Mouse (Mus musculus) spleen, adult 18-20 months (tissue): ENCODE data around the gene Hivep2.

Experiments
- DNase-seq, 2 experiments: peaks; one replicate each; pipeline ENCODE4 v3.0.0; 2022; ENCODE audit warnings: mixed read lengths in 2 of 2

The Hivep2 gene

GRCm38 (mm10) chr10:14174124-14174523 lies 208.2 kb downstream of the Hivep2 start:
- DNase-seq = no peak

DNA sequence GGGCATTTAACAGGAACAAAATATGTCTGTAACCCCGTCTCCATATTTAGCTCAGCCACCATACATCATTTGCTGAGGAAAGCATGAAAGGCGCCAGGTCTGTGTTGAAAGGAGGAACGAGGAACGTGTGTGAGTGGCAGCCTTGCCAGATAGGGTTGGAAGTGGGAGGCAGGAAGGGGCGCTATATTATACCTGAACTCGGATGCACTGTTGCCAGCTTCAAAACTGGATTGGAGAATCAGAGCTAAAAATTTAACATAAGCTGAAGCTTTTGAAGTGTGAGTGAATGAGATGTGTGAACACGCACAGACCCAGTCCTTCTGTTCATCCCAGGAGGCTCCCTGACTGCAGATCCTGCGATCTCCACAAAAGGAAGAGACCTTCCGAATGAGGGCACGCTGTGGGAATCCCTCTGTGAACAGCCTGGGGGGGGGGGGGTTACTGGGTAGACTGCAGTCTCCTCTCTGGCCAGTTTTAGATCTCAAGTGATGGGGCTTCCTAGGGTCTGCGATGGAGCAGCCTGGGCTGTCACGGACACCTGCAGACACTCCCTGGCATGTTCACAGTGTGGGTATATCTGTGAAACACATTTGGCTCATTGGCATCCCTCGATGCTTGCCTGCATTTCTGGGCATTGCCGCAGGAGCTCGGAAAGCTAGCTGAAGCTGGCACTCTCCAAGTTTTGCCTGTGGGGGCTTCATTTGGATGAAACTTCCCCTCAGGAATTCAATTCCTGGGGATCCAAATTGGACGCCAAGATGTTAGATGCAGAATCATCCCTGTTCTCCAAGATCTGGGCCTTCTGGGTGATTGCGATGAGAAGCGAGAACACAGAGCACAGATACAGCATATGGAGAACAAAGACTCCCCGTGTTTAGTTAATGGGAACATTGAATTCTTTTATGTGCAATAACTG lies 213.8 kb downstream of the Hivep2 start:
- DNase-seq = no peak

DNA sequence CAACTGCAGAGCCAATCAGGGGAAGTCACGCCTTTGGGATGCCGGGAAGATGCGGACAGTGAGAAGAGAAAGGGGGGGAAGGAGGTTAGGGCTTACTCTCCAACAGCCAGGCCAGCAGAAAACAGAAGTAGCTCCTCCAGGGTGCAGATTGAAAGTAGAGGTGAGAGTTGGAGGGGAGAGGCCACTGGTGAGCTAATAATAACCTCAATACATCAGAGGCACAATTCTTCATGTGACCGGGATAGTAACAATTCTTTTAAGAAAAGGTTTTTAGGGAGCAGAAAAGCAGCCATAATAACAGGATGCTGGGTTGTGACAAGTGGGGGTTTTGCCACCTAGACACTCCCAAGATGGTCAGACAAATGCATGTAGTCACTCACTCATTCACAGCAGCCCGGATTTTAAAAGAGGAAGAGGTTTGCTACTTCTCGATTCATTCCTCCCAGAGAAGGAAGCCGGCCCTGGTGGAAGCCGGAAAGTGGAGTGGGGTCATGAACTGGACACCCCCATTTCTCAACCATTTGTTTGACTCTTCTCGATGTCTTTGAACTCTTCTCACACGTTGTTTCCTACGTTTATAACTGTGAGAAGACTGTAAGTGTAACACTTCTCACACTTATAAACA lies 220.6 kb downstream of the Hivep2 start:
- DNase-seq = peak; percentile 9 to 25

- no peak for DNase-seq
Measured at GRCm38 (mm10) chr10:14189050-14189449, 223.2 kb downstream of the Hivep2 start.

- DNase-seq = no peak
Measured at GRCm38 (mm10) chr10:14191202-14191601, 225.3 kb downstream of the Hivep2 start.

DNA sequence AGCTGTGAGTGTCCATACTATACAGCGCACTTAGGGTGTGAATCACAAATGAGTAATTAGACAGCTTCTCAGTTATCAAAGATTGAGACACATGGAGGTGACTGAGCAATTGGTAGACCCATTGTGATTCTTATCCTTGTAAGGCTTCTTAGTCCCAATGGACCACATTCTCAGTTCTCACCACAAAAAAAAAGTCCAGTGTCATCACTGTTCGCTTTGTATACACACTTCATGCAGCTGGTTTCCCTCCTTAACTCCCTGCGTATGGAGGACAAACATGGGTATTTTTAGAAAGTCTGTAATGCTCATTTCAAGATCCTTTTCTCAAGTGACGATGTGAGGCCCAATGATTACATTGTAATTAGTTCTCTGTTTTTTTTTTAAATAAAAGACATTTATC lies 226.3 kb downstream of the Hivep2 start:
- no peak for DNase-seq

DNA sequence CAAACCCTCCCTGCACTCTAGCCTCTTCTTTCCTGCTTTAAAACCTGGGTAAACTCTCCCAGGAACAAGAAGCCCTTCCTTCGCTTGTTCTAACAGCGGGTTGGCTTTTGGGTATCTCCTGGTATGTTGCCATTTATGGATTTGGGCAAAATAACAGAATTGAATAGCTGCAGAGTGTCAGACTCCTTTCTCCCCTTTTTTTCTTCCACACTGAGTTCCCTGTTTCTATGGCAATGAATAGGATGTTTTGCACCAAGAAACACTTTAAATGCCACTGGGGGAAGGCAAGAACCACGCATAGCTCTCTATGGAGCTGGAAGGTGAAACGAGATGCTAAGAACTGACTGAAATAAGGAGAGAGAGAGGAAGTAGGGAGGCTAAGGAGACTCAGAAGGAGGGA lies 227.8 kb downstream of the Hivep2 start:
- no peak for DNase-seq

DNA sequence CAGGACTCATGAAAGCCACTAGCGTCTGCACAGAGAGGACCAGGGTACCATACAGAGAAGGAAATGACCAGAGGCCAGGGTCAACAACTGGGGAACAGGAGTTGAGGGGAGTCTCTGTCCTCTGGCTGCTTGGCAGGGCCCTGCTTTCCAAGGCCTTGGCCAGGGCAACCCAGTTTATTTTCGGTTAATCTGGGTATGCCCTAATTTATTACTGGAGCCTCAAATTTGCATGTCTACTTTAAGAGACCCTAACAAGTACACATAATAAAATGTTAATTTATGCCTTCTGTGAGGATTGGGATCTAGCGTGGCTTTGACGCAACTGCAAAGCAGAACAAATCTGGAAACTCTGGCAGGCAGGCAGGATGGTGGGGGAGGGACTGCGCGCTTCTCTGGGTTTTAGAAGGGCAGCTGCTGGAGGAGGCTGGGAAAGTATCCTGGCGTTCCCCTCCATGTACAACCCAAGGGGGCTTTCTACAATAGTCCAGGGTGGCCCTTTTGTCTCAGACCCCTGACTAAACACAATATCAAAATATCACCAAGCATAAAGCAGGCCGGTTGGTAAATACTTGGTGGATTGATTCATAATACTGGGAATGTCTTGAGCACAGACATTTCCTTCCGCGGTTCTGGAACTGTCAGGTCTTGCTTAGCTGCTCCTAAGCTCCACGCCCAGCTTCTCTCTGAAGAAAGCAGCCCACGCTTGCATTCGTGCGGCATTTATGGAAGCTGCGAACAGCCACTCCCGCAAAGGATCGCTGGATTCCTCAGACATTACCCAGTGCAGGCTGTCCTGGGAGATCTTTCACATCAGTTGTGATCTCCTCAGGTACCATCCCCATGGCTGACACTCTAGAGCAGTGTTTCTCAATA lies 230.1 kb downstream of the Hivep2 start:
- DNase-seq = no peak

GRCm38 (mm10) chr10:14196785-14197184 lies 230.9 kb downstream of the Hivep2 start:
- no peak for DNase-seq

DNA sequence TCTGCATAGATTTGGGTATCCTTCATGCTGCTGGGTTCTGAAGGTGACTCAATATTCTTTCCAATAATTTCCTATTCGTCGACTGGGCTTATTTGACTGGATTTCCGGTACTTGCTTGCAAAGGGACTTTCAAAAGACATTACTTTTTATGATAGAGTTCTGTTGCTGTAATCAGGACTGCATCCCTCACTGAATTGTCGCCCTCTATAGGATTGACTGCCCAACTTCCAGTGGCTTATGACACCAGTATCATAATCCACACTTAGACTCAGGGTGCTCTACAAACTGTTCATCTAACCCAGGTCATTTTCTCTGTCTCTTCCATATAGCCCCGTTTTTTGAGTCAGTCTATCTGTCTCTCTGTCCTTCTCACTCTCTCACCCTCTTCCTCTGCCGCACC lies 231.4 kb downstream of the Hivep2 start:
- no peak for DNase-seq

- DNase-seq = no peak
Measured at GRCm38 (mm10) chr10:14199332-14199731, 233.5 kb downstream of the Hivep2 start.

GRCm38 (mm10) chr10:14200310-14200709 lies 234.4 kb downstream of the Hivep2 start:
- DNase-seq = peak in 1 of 2 experiments; percentile 42
